In the genomic region with DNA sequence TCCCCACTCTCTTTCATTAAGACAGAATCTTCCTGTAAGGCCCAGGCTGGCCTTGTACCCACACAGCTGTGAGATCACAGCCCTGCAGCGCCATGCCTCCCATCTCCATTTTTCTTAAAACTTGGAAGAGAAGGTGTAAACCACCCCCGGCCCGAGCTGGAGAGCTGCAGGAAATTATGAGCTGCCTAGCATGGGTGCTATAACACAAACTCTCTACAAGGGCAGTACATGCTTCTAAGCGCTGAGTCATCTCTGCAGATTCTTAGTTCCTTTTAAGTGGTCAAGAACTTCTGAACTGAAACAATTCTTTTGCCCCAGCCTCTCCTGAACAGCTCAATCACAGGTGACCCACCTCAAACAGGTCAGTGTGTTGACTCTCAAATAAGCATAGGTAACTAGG, we compare ENCODE assay signal across 15 mouse cellular contexts. TPM values are rescaled to one million over a fixed set of nuclear protein-coding genes. Genes with fewer than 3 reads are reported as not detected.
"Had no signal": no experiment of that assay in that cellular context is flagged by ENCODE, and none has a peak within 500 bp of the region (broad histone marks: within the 10 kb centered on the region; RNA-seq: fewer than 3 reads in every experiment).

No protein-coding gene starts in this region.

- H3K4me3 ChIP-seq: limb, embryonic 13.5 days; midbrain, embryonic 15.5 days; neural tube, embryonic 13.5 days had no signal

- H3K27ac ChIP-seq: limb, embryonic 13.5 days; liver, embryonic 14.5 days; midbrain, embryonic 15.5 days; neural tube, embryonic 13.5 days had no signal

- DNase-seq: kidney, adult 8-10 months; kidney, postnatal 25 days; layer of hippocampus, adult 9-11 months; layer of hippocampus, postnatal 36 days; lung, adult 18-20 months; lung, postnatal 36 days; retina, postnatal 1 day; thymus, postnatal 36 days had no signal

- H3K4me1 ChIP-seq: limb, embryonic 13.5 days; midbrain, embryonic 15.5 days; neural tube, embryonic 13.5 days had no signal

RNA-seq across cellular contexts. Expression of gene Ina, which starts 20.4 kb away (rescaled TPM):
- total RNA-seq: liver, adult 2 months; megakaryocyte progenitor cell, adult 5-6 weeks; monocyte, adult 5-6 weeks had no signal
- polyA plus RNA-seq: liver, adult 2 months had no signal
